Mouse (Mus musculus) heart, postnatal 0 days (tissue): ENCODE results near the gene Trak1. TPM values are rescaled to one million over a fixed set of nuclear protein-coding genes. Genes with fewer than 3 reads are reported as not detected.
A peak's percentile ranks its signal among the peaks of the same experiment; 100 is the strongest.

Experiments used
- ATAC-seq: fragments of 200-750 bp; cut with Nextera tagmentation; 2 replicates; pipeline ENCODE4 v1.8.0; 2017; ENCODE audit warnings: low read depth, moderate number of reproducible peaks, moderate library complexity; ENCODE audit not compliant: insufficient read depth
- DNase-seq: peaks from one replicate; pipeline ENCODE4 v3.0.0-alpha.2; 2016; ENCODE audit warnings: low spot score
- H3K27ac ChIP-seq: fragments of 300-500 bp; sonication (generic); 2 replicates; pipeline ENCODE4 v1.5.1; 2014; ENCODE audit warnings: low read depth, mild to moderate bottlenecking
- H3K27me3 ChIP-seq: fragments of 300-500 bp; sonication (generic); 2 replicates; pipeline ENCODE4 v1.6.1; 2014; ENCODE audit warnings: low read length, mixed read lengths; ENCODE audit not compliant: control insufficient read depth, insufficient read depth
- H3K36me3 ChIP-seq: fragments of 300-500 bp; sonication (generic); replicated peaks from 2 replicates; pipeline ENCODE4 v1.6.1; 2014; ENCODE audit warnings: low read length, mixed read lengths; ENCODE audit not compliant: control insufficient read depth, insufficient read depth
- H3K4me1 ChIP-seq: fragments of 300-500 bp; sonication (generic); 2 replicates; pipeline ENCODE4 v1.6.1; 2014; ENCODE audit warnings: antibody characterized with exemption; ENCODE audit not compliant: control insufficient read depth, insufficient read depth
- H3K4me2 ChIP-seq: fragments of 300-500 bp; sonication (generic); 2 replicates; pipeline ENCODE4 v1.6.1; 2014; ENCODE audit warnings: low read depth, mild to moderate bottlenecking, low read length, moderate library complexity
- H3K4me3 ChIP-seq: fragments of 300-500 bp; sonication (generic); 2 replicates; pipeline ENCODE4 v1.5.1; 2014; ENCODE audit warnings: low read depth, low read length
- H3K9ac ChIP-seq: fragments of 300-500 bp; sonication (generic); replicated peaks from 2 replicates; pipeline ENCODE4 v1.6.1; 2014; ENCODE audit warnings: low read depth, low read length, mixed read lengths
- H3K9me3 ChIP-seq: fragments of 300-500 bp; sonication (generic); replicated peaks from 2 replicates; pipeline ENCODE4 v1.6.1; 2016; ENCODE audit warnings: low read length; ENCODE audit not compliant: control insufficient read depth
- CTCF ChIP-seq: IDR thresholded peaks from 2 replicates; pipeline ENCODE4 v1.5.1; 2016; ENCODE audit warnings: antibody characterized with exemption, control low read depth, low read depth
- EP300 ChIP-seq: IDR thresholded peaks from 2 replicates; pipeline ENCODE4 v1.6.1; 2016; ENCODE audit warnings: antibody characterized with exemption, low read depth
- WGBS: fragments of 180-500 bp; shearing (Covaris S2); extraction: QIAGEN DNeasy Blood & Tissue Kit; methylation state at CpG from one replicate; pipeline ENCODE4 v1.1.7; 2014; 5-methylcytosine and 5-hydroxymethylcytosine counted together
- polyA plus RNA-seq: library from polyadenylated mRNA; unstranded; fragments of >200 nt; fragmentation: Nextera tagmentation; extraction: Ambion mirVana; gene quantifications from 2 replicates; pipeline ENCODE4 v1.2.1, GENCODE M21; 2015
- total RNA-seq: library from RNA; depleted of rRNA; stranded (reverse); fragments of >200 nt; gene quantifications from 2 replicates; pipeline ENCODE4 v1.2.3, GENCODE M21; 2014; ENCODE audit warnings: low replicate concordance

Gene Trak1
- total and polyA plus RNA-seq, 2 experiments from 2014 or later = 59.3 to 113 TPM

DNA sequence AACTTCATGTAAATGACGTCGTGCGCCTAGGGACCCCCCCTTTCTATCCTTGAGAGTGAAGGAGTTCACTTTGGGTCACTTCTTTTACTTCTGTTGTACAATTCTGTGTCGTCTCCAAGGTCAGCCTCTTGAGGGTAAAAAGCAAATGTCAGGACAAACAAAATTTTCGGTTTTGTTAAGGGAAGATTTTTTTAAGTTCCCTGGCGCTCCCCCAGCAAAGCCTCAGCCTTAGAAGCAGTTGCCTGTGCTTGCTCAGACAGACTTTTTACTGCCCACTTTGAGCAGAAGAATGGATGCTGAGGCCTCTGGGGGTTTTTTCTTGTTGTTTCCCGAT is 730 bp downstream of the Trak1 start:
- TF ChIP-seq CTCF = no peak
- TF ChIP-seq EP300 = no peak
- Histone ChIP-seq H3K9ac (peak overlapping the region; percentile 92), H3K36me3 (no peaks in the 10 kb centered on the region), H3K9me3 (no peaks in the 10 kb centered on the region), H3K27me3 (no peaks in the 10 kb centered on the region), H3K4me2 (peak overlapping the region; percentile 97), H3K4me3 (peak overlapping the region; percentile 96), H3K27ac (peak overlapping the region; percentile 97), H3K4me1 (peaks cover 44% of the 10 kb centered on the region)
- DNase-seq (no peak), ATAC-seq (no peak)
- WGBS = under 1% methylated on average over 7 of the region's 7 CpGs

DNA sequence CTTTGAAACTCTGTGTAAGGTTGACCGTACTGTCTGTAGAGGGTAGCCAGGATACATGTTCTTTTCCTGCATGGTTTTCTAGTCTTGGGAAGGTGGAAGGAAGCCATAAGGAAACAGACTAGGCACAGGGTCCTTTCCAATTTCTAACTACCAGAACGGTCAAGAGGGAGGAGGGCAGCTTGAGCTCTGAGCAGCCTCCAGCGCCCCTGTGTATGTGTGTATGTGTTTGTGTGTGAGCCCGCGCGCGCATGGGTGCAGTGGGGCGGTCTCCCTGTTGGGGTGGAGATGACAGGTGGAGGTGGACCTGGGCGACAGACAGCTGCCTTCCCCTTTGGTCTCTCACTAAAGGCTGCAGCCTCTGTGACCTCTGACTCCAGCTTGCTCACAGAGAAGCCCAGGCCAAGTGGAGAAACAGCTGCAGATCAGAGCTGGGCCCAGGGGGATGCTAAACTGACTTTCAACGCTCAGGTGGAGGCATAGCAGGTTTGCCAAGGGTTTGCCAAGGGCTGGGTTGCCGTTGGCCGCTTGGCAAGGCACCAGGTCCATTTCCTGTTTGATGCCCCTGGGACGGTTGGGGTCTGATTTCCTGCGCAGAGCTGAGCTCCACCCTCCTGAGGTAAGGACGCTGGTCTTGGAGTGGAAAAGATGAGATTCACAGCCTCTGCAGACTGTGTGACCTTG is 1.2 kb downstream of the Trak1 start:
- H3K4me3 ChIP-seq = peak overlapping the region; percentile 96
- 7% methylated on average over 15 of the region's 15 CpGs for WGBS
- H3K4me2 ChIP-seq = peak overlapping the region; percentile 97
- H3K36me3 ChIP-seq = no peaks in the 10 kb centered on the region
- H3K4me1 ChIP-seq = peaks cover 50% of the 10 kb centered on the region
- TF ChIP-seq CTCF = no peak
- TF ChIP-seq EP300 = no peak
- peak overlapping the region; percentile 97 for H3K27ac ChIP-seq
- no peaks in the 10 kb centered on the region for H3K27me3 ChIP-seq
- ATAC-seq (no peak), DNase-seq (no peak)
- H3K9me3 ChIP-seq = no peaks in the 10 kb centered on the region
- peak overlapping the region; percentile 92 for H3K9ac ChIP-seq

DNA sequence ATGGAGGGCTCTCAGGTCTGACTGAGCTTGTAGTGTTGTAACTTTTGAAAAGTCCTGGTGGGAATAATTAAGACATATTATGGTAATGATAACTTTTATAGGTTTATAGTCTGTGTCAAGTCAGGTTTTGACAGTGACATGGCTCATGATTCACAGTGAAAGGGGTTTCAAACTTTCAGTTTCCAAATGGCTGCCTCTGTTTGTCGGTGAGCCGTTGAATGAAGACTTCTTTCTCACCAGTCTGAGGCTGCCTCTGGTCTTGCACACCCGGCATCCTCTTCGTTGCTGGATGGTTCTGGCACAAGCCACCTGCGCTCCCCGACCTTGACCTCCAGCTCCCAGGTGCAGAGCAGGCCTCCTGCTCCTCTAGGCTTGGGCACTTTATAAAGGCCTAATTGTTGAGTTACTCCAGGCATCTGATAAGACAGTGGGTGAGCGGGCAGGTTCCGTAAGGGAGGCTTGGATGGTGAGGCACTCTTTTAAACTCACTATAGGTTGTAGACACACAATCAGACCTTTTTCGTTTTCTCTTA is 2.0 kb downstream of the Trak1 start:
- H3K27ac ChIP-seq = peak overlapping the region; percentile 97
- no peak for DNase-seq
- H3K27me3 ChIP-seq = no peaks in the 10 kb centered on the region
- ATAC-seq = no peak
- peak overlapping the region; percentile 97 for H3K4me2 ChIP-seq
- no peaks in the 10 kb centered on the region for H3K9me3 ChIP-seq
- TF ChIP-seq CTCF (no peak), EP300 (no peak)
- H3K4me3 ChIP-seq = peak overlapping the region; percentile 96
- 39% methylated on average over 9 of the region's 9 CpGs for WGBS
- H3K36me3 ChIP-seq = no peaks in the 10 kb centered on the region
- H3K9ac ChIP-seq = peak overlapping the region; percentile 92
- H3K4me1 ChIP-seq = peaks cover 52% of the 10 kb centered on the region

DNA sequence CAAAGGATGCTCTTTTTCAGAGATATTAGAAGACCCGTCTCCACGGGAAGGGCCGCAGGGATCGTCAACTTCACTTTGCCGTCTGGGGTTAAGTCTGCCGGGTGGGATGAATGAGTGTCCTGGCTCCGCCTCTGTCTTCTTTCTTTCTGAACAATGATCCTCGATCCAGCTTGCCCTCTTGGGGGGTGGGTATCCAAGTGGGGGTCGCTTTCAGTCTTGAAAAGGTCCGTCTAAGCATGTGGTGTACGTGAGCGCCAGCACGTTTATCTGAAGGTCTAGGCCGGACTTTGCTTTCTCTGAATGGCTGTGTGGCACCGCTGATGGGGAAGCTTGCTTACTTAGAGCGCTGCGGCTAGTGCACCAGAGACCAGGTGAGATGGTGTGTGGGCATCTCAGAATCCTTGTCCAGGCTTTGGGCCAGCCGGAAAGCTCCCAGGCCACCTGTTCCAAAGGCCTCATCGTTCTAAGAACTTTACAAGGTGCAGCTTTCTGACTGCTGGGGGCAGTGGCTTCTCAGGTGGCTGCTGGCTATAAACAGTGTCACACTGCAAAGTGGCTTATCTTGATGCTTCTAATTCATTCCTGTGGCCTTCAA is 2.8 kb downstream of the Trak1 start:
- Histone ChIP-seq H3K4me3 (peak overlapping the region; percentile 96), H3K4me1 (peaks cover 52% of the 10 kb centered on the region), H3K36me3 (no peaks in the 10 kb centered on the region), H3K4me2 (peak overlapping the region; percentile 97), H3K27ac (peak overlapping the region; percentile 97), H3K27me3 (no peaks in the 10 kb centered on the region), H3K9me3 (no peaks in the 10 kb centered on the region), H3K9ac (peak overlapping the region; percentile 92; the same call in 1 of the 2 replicates)
- 59% methylated on average over 19 of the region's 19 CpGs for WGBS
- ATAC-seq (no peak), DNase-seq (no peak)
- TF ChIP-seq EP300 (no peak), CTCF (no peak)

DNA sequence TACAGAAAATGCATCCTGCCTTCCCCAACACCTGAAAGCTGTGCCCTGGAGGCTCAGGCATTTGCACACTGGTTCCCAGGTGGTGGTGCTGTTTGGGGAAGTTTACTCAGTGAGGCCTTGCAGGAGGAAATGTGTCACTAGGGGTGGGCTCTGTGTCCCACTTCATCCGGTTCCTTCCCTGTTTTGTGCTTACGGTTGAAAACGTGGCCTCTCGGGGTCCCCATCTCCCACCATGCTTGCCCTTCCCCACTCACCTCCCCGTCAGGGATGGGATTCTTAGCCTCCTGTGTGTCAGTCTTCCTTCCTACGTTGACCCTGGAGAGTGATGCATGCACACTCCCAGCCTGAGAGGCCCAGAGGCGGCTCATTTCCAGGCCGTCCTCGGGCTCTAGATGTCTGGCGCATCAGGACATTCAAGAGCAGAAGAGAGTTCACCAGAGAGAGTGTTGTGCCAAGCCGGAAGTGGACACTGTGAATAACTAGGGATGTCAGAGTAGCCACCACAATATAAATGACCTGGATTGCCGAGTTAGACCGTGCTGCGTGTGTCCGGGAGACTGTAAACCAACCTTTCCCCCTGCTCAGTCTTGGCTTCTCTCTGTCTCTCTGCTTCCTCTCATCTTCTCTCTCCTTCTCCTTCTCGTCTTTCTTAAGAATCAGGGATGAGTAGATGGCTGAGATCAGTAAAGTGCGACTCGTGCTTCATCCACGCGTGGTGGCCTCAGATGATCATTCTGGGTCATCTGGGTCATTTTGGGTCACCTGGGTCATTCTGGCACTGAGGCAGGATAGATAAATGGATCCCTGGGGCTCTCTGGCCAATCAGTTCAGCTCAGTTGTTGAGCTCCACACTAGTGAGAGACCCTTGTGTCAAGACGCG is 4.0 kb downstream of the Trak1 start:
- DNase-seq (no peak), ATAC-seq (no peak)
- Histone ChIP-seq H3K4me3 (no peak overlapping the region), H3K4me2 (peak overlapping the region; percentile 28; the same call in 1 of the 2 replicates), H3K9ac (no peak overlapping the region), H3K36me3 (no peaks in the 10 kb centered on the region), H3K27ac (peak overlapping the region; percentile 52), H3K4me1 (peaks cover 52% of the 10 kb centered on the region), H3K27me3 (no peaks in the 10 kb centered on the region), H3K9me3 (no peaks in the 10 kb centered on the region)
- 61% methylated on average over 22 of the region's 22 CpGs for WGBS
- TF ChIP-seq CTCF = no peak; the same call in 1 of the 2 replicates
- TF ChIP-seq EP300 = no peak
